Mouse (Mus musculus) lung, embryonic 15.5 days (tissue): ENCODE data around the gene Gabarapl2. TPM values are rescaled to one million over a fixed set of nuclear protein-coding genes. Genes with fewer than 3 reads are reported as not detected.

ENCODE experiments used
- ATAC-seq: fragments of 200-750 bp; cut with Nextera tagmentation; 2 replicates; pipeline ENCODE4 v1.8.0; 2017; ENCODE audit warnings: moderate number of reproducible peaks, borderline replicate concordance; ENCODE audit not compliant: low FRiP score, low TSS enrichment; ENCODE audit errors: extremely low read depth
- H3K27ac ChIP-seq: fragments of 300-500 bp; sonication (generic); 2 replicates; pipeline ENCODE4 v1.5.1; 2015; ENCODE audit warnings: moderate library complexity, mild to moderate bottlenecking, inconsistent platforms
- H3K27me3 ChIP-seq: fragments of 300-500 bp; sonication (generic); 2 replicates; pipeline ENCODE4 v1.6.1; 2015; ENCODE audit warnings: inconsistent platforms
- H3K36me3 ChIP-seq: fragments of 300-500 bp; sonication (generic); 2 replicates; pipeline ENCODE4 v1.6.1; 2015; ENCODE audit warnings: inconsistent platforms
- H3K4me1 ChIP-seq: fragments of 300-500 bp; sonication (generic); 2 replicates; pipeline ENCODE4 v1.6.1; 2015; ENCODE audit warnings: inconsistent platforms
- H3K4me2 ChIP-seq: fragments of 300-500 bp; sonication (generic); 2 replicates; pipeline ENCODE4 v1.6.1; 2015; ENCODE audit warnings: inconsistent platforms, mild to moderate bottlenecking, moderate library complexity
- H3K4me3 ChIP-seq: fragments of 300-500 bp; sonication (generic); 2 replicates; pipeline ENCODE4 v1.5.1; 2015; ENCODE audit warnings: mild to moderate bottlenecking, inconsistent platforms
- H3K9ac ChIP-seq: fragments of 300-500 bp; sonication (generic); 2 replicates; pipeline ENCODE4 v1.6.1; 2015; ENCODE audit warnings: inconsistent platforms
- H3K9me3 ChIP-seq: fragments of 300-500 bp; sonication (generic); 2 replicates; pipeline ENCODE4 v1.6.1; 2016; ENCODE audit warnings: inconsistent platforms
- WGBS: fragments of 180-500 bp; shearing (Covaris S2); methylation state at CpG from one replicate; pipeline ENCODE4 v1.1.7; 2015; 5-methylcytosine and 5-hydroxymethylcytosine counted together
- polyA plus RNA-seq: library from polyadenylated mRNA; unstranded; fragments of >200 nt; fragmentation: Nextera tagmentation; extraction: Ambion mirVana; gene quantifications from 2 replicates; pipeline ENCODE4 v1.2.1, GENCODE M21; 2015

Gene Gabarapl2
- 181 and 184 TPM in 2 replicates for polyA plus RNA-seq

- H3K4me1 ChIP-seq = peaks cover 19% of the 10 kb centered on the region
- H3K4me2 ChIP-seq = peak within 1 kb of the TSS; percentile 96
- H3K27me3 ChIP-seq = no peaks in the 10 kb centered on the region
- under 1% methylated on average over 65 of the region's 65 CpGs for WGBS
- peak; percentile 98 for ATAC-seq
- no peaks in the 10 kb centered on the region for H3K9me3 ChIP-seq
- peak within 1 kb of the TSS; percentile 81 for H3K27ac ChIP-seq
- H3K9ac ChIP-seq = peak within 1 kb of the TSS; percentile 87
- peaks cover 23% of the 10 kb centered on the region for H3K36me3 ChIP-seq
- H3K4me3 ChIP-seq = peak within 1 kb of the TSS; percentile 100
These were observed at the start of gene Gabarapl2 for GRCm38 (mm10) chr8:111940171-111941100. TSS of gene Gabarapl2 (plus strand) at chr8:111940703.

- Histone ChIP-seq H3K27me3 (peaks cover 24% of the 10 kb centered on the region), H3K4me3 (peak overlapping the region; percentile 22; the same call in 1 of the 2 replicates), H3K9me3 (no peaks in the 10 kb centered on the region), H3K4me1 (peaks cover 38% of the 10 kb centered on the region), H3K4me2 (peak overlapping the region; percentile 54), H3K27ac (peak overlapping the region; percentile 81), H3K9ac (no peak overlapping the region), H3K36me3 (no peaks in the 10 kb centered on the region)
- peak; percentile 44 for ATAC-seq
- 49% methylated on average over 6 of the region's 6 CpGs for WGBS
These were observed 49.6 kb upstream of the Gabarapl2 start for GRCm38 (mm10) chr8:111890911-111891303.

- no peak overlapping the region for H3K9ac ChIP-seq
- H3K9me3 ChIP-seq = no peaks in the 10 kb centered on the region
- ATAC-seq = no peak
- no peak overlapping the region for H3K4me3 ChIP-seq
- 8% methylated on average over 8 of the region's 8 CpGs for WGBS
- no peaks in the 10 kb centered on the region for H3K36me3 ChIP-seq
- H3K27ac ChIP-seq = peak overlapping the region; percentile 18; the same call in 1 of the 2 replicates
- H3K4me2 ChIP-seq = no peak overlapping the region; the same call in 1 of the 2 replicates
- H3K27me3 ChIP-seq = peaks cover 24% of the 10 kb centered on the region
- H3K4me1 ChIP-seq = peaks cover 38% of the 10 kb centered on the region
These were observed 48.5 kb upstream of the Gabarapl2 start for GRCm38 (mm10) chr8:111891983-111892382.

- ATAC-seq = no peak
- H3K4me2 ChIP-seq = no peak overlapping the region
- H3K27me3 ChIP-seq = peaks cover 24% of the 10 kb centered on the region
- H3K4me1 ChIP-seq = peaks cover 38% of the 10 kb centered on the region
- no peaks in the 10 kb centered on the region for H3K36me3 ChIP-seq
- no peak overlapping the region for H3K9ac ChIP-seq
- H3K27ac ChIP-seq = 0 out of 2 replicates have a peak overlapping the region, but pooled peaks have one; percentile 18
- 34% methylated on average over 5 of the region's 5 CpGs for WGBS
- H3K9me3 ChIP-seq = no peaks in the 10 kb centered on the region
- H3K4me3 ChIP-seq = no peak overlapping the region
These were observed 47.9 kb upstream of the Gabarapl2 start for GRCm38 (mm10) chr8:111892615-111893014.

GRCm38 (mm10) chr8:111894955-111895354, 45.5 kb upstream of the Gabarapl2 start:
- Histone ChIP-seq H3K9ac (no peak overlapping the region), H3K4me2 (no peak overlapping the region), H3K4me1 (peaks cover 21% of the 10 kb centered on the region), H3K27ac (no peak overlapping the region), H3K9me3 (no peaks in the 10 kb centered on the region), H3K4me3 (no peak overlapping the region), H3K36me3 (no peaks in the 10 kb centered on the region), H3K27me3 (peaks cover 14% of the 10 kb centered on the region)
- no peak for ATAC-seq
- WGBS = 86% methylated on average over 7 of the region's 7 CpGs

- H3K27me3 ChIP-seq = no peaks in the 10 kb centered on the region
- no peaks in the 10 kb centered on the region for H3K9me3 ChIP-seq
- 0 out of 2 replicates have a peak, but pooled peaks have one; percentile 19 for ATAC-seq
- H3K4me1 ChIP-seq = 0 out of 2 replicates have a peak, but pooled peaks cover 4% of the 10 kb centered on the region
- 24% methylated on average over 10 of the region's 10 CpGs for WGBS
- H3K9ac ChIP-seq = no peak overlapping the region
- H3K27ac ChIP-seq = no peak overlapping the region
- no peak overlapping the region for H3K4me2 ChIP-seq
- no peak overlapping the region for H3K4me3 ChIP-seq
- H3K36me3 ChIP-seq = no peaks in the 10 kb centered on the region
These were observed 41.9 kb upstream of the Gabarapl2 start for GRCm38 (mm10) chr8:111898586-111898985.

GRCm38 (mm10) chr8:111902080-111902479, 38.4 kb upstream of the Gabarapl2 start:
- 12% methylated on average over 5 of the region's 5 CpGs for WGBS
- Histone ChIP-seq H3K4me3 (no peak overlapping the region), H3K4me2 (no peak overlapping the region), H3K27ac (no peak overlapping the region), H3K36me3 (no peaks in the 10 kb centered on the region), H3K9me3 (no peaks in the 10 kb centered on the region), H3K27me3 (no peaks in the 10 kb centered on the region), H3K4me1 (0 out of 2 replicates have a peak, but pooled peaks cover 4% of the 10 kb centered on the region), H3K9ac (no peak overlapping the region)
- ATAC-seq = no peak

- ATAC-seq = peak; percentile 81
- peaks cover 16% of the 10 kb centered on the region for H3K4me1 ChIP-seq
- H3K4me3 ChIP-seq = no peak overlapping the region
- WGBS = 29% methylated on average over 7 of the region's 8 CpGs
- H3K9ac ChIP-seq = no peak overlapping the region
- H3K27me3 ChIP-seq = peaks cover 17% of the 10 kb centered on the region; the same call in 1 of the 2 replicates
- no peaks in the 10 kb centered on the region for H3K36me3 ChIP-seq
- H3K9me3 ChIP-seq = no peaks in the 10 kb centered on the region
- H3K27ac ChIP-seq = peak overlapping the region; percentile 79
- no peak overlapping the region; the same call in 1 of the 2 replicates for H3K4me2 ChIP-seq
These were observed 34.9 kb upstream of the Gabarapl2 start for GRCm38 (mm10) chr8:111905500-111906121.

- 6% methylated on average over 47 of the region's 47 CpGs for WGBS
- Histone ChIP-seq H3K4me2 (peak within 1 kb of the TSS; percentile 69), H3K4me3 (peak within 1 kb of the TSS; percentile 45), H3K36me3 (no peaks in the 10 kb centered on the region), H3K9me3 (no peaks in the 10 kb centered on the region), H3K27ac (no peak within 1 kb of the TSS), H3K4me1 (peaks cover 14% of the 10 kb centered on the region), H3K9ac (peak within 1 kb of the TSS; percentile 51), H3K27me3 (peaks cover 22% of the 10 kb centered on the region; the same call in 1 of the 2 replicates)
- peak; percentile 36; the same call in 1 of the 2 replicates for ATAC-seq
These were observed 30.7 kb upstream of the Gabarapl2 start, which contains the start of gene Chst5 for GRCm38 (mm10) chr8:111909621-111910450. TSS of gene Chst5 (minus strand) at chr8:111910447.

GRCm38 (mm10) chr8:111911572-111911971, 28.9 kb upstream of the Gabarapl2 start:
- no peak overlapping the region for H3K4me2 ChIP-seq
- H3K27ac ChIP-seq = no peak overlapping the region
- WGBS = 65% methylated on average over 7 of the region's 7 CpGs
- no peaks in the 10 kb centered on the region for H3K9me3 ChIP-seq
- H3K36me3 ChIP-seq = no peaks in the 10 kb centered on the region
- no peak overlapping the region for H3K4me3 ChIP-seq
- peaks cover 14% of the 10 kb centered on the region for H3K4me1 ChIP-seq
- no peak overlapping the region for H3K9ac ChIP-seq
- ATAC-seq = no peak
- peaks cover 22% of the 10 kb centered on the region; the same call in 1 of the 2 replicates for H3K27me3 ChIP-seq

- WGBS = 49% methylated on average over 12 of the region's 12 CpGs
- ATAC-seq = peak; percentile 37; the same call in 1 of the 2 replicates
- Histone ChIP-seq H3K9me3 (no peaks in the 10 kb centered on the region), H3K27ac (no peak overlapping the region), H3K9ac (no peak overlapping the region), H3K4me2 (no peak overlapping the region), H3K4me1 (peaks cover 14% of the 10 kb centered on the region), H3K27me3 (peaks cover 22% of the 10 kb centered on the region; the same call in 1 of the 2 replicates), H3K4me3 (no peak overlapping the region), H3K36me3 (no peaks in the 10 kb centered on the region)
These were observed 27.6 kb upstream of the Gabarapl2 start for GRCm38 (mm10) chr8:111912860-111913432.
